In the genomic region with DNA sequence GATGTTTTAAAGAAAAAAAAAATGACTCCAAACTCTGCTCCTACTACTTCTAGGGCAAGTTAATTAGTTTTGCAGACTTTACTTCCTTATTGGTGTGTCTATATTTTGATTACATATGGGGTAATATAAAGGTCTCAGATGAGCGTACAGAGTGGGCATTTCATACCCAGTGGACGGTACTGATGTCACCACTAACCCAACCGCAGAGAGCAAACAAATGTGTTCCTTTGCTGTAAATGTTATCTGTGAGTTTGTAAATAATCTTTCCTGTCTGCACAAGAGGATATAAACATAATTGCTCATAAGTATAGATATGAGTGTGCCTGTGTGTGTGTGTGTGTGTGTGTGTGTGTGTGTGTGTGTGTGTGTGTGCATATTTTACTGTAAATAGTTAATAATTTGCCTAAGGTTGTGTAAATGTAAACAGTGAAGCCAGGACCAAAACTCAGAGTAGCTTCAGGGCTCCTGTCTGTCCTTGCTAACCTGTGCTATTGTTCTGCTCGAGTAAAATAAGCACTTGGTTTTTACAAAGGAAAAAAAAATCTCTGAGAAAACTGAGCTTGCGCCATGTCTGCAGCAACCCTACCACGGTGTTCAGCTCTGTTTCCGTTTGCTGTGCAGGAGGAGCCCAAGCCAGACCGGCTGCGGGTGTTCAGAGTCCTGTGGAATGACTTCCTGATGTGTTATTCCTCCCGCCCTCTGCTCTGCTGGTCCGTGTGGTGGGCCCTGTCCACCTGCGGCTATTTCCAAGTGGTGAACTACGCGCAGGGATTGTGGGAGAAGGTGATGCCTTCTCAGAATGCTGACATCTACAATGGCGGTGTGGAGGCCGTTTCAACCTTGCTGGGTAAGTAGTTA, we compare ENCODE assay signal across 19 mouse cellular contexts. TPM values are rescaled to one million over a fixed set of nuclear protein-coding genes. Genes with fewer than 3 reads are reported as not detected.
A peak's percentile ranks its signal among the peaks of the same experiment; 100 is the strongest.
DNase-seq lines count a peak whose midpoint lies in the region; ATAC-seq and TF ChIP-seq lines count a peak whose summit lies in the region.
"Had no signal": no experiment of that assay in that cellular context is flagged by ENCODE, and none has a peak within 500 bp of the region (broad histone marks: within the 10 kb centered on the region; RNA-seq: fewer than 3 reads in every experiment).

No protein-coding gene starts in this region.

- no peak for TF ChIP-seq POLR2A in small intestine, adult 2 months (IDR thresholded peaks at IDR 0.05; ENCODE audit: low read depth, low read length)

- H3K9me3 ChIP-seq in E14TG2a.4 (ENCODE audit: low read length) = no peaks in the 10 kb centered on the region
- H3K9me3 ChIP-seq in intestine, embryonic 16.5 days (ENCODE audit: control insufficient read depth, low read length) = no peaks in the 10 kb centered on the region
- H3K9me3 ChIP-seq in forebrain, embryonic 15.5 days = no peaks in the 10 kb centered on the region
- H3K9me3 ChIP-seq: forebrain, embryonic 13.5 days; hindbrain, embryonic 13.5 days; limb, embryonic 12.5 days; midbrain, embryonic 10.5 days; neural tube, embryonic 12.5 days had no signal

- ATAC-seq in intestine, embryonic 16.5 days = peak; percentile 84
- ATAC-seq in forebrain, embryonic 15.5 days (replicated peaks) = no peak
- ATAC-seq: Patski had no signal

- peak overlapping the region; percentile 34 for H3K27ac ChIP-seq in intestine, embryonic 16.5 days (ENCODE audit: low read length)
- H3K27ac ChIP-seq in small intestine, adult 2 months (ENCODE audit: insufficient read depth, low read depth, low read length) = peak overlapping the region; percentile 24
- H3K27ac ChIP-seq in forebrain, embryonic 15.5 days (replicated peaks) = no peak overlapping the region
- H3K27ac ChIP-seq: forebrain, embryonic 13.5 days; hindbrain, embryonic 13.5 days; limb, embryonic 12.5 days; midbrain, embryonic 10.5 days; neural tube, embryonic 12.5 days had no signal

- WGBS in intestine, embryonic 16.5 days = 65% methylated on average over 16 of the region's 16 CpGs
- WGBS in small intestine, adult 2 months = 32% methylated on average over 16 of the region's 16 CpGs
- 90% methylated on average over 16 of the region's 16 CpGs for WGBS in forebrain, embryonic 15.5 days

- peak; percentile 13 for DNase-seq in kidney, postnatal 10 days
- no peak for DNase-seq in kidney, adult 11 months
- DNase-seq in retina, postnatal 1 day = no peak
- DNase-seq: B cell, adult 2 months; cerebellum, adult 9-10 months; gastrocnemius, postnatal 25 days; heart, postnatal 10 days; kidney, adult 18-20 months; thymus, postnatal 4 days had no signal

- no peaks in the 10 kb centered on the region; the same call in 1 of the 2 replicates for H3K4me1 ChIP-seq in E14TG2a.4 (replicated peaks; ENCODE audit: low read depth, low read length)
- no peaks in the 10 kb centered on the region for H3K4me1 ChIP-seq in intestine, embryonic 16.5 days (ENCODE audit: control insufficient read depth, insufficient read depth, low read length)
- H3K4me1 ChIP-seq in small intestine, adult 2 months (ENCODE audit: control insufficient read depth, insufficient read depth, insufficient read length, low read length) = peaks cover 7% of the 10 kb centered on the region
- H3K4me1 ChIP-seq in forebrain, embryonic 15.5 days = no peaks in the 10 kb centered on the region
- H3K4me1 ChIP-seq: forebrain, embryonic 13.5 days; hindbrain, embryonic 13.5 days; limb, embryonic 12.5 days; midbrain, embryonic 10.5 days; neural tube, embryonic 12.5 days had no signal

- H3K9ac ChIP-seq in intestine, embryonic 16.5 days (ENCODE audit: low read depth, low read length) = no peak overlapping the region
- H3K9ac ChIP-seq in forebrain, embryonic 15.5 days (replicated peaks) = no peak overlapping the region
- H3K9ac ChIP-seq: forebrain, embryonic 13.5 days; hindbrain, embryonic 13.5 days; limb, embryonic 12.5 days; neural tube, embryonic 12.5 days had no signal

- peaks cover 93% of the 10 kb centered on the region for H3K36me3 ChIP-seq in E14TG2a.4 (ENCODE audit: insufficient read depth, low read length)
- H3K36me3 ChIP-seq in intestine, embryonic 16.5 days (ENCODE audit: control insufficient read depth, insufficient read depth, low read length) = peaks cover 9% of the 10 kb centered on the region
- H3K36me3 ChIP-seq in small intestine, adult 2 months (ENCODE audit: control insufficient read depth, insufficient read depth, low read length) = peaks cover 28% of the 10 kb centered on the region
- 0 out of 2 replicates have a peak, but pooled peaks cover 8% of the 10 kb centered on the region for H3K36me3 ChIP-seq in forebrain, embryonic 15.5 days

- no peaks in the 10 kb centered on the region for H3K27me3 ChIP-seq in E14TG2a.4 (ENCODE audit: insufficient read depth, low read length)
- no peaks in the 10 kb centered on the region for H3K27me3 ChIP-seq in intestine, embryonic 16.5 days (replicated peaks; ENCODE audit: control insufficient read depth, insufficient read depth, low read length)
- no peaks in the 10 kb centered on the region for H3K27me3 ChIP-seq in small intestine, adult 2 months (ENCODE audit: control insufficient read depth, insufficient read depth, low read length)
- no peaks in the 10 kb centered on the region for H3K27me3 ChIP-seq in forebrain, embryonic 15.5 days
- H3K27me3 ChIP-seq: forebrain, embryonic 13.5 days; hindbrain, embryonic 13.5 days; limb, embryonic 12.5 days; neural tube, embryonic 12.5 days; Patski had no signal

- H3K4me2 ChIP-seq in intestine, embryonic 16.5 days (ENCODE audit: low read depth, low read length) = peak overlapping the region; percentile 1; the same call in 1 of the 2 replicates
- H3K4me2 ChIP-seq in forebrain, embryonic 15.5 days (replicated peaks) = no peak overlapping the region
- H3K4me2 ChIP-seq: forebrain, embryonic 13.5 days; hindbrain, embryonic 13.5 days; limb, embryonic 12.5 days; neural tube, embryonic 12.5 days had no signal

- peak overlapping the region; percentile 43; the same call in 1 of the 2 replicates for H3K4me3 ChIP-seq in E14TG2a.4 (replicated peaks; ENCODE audit: low read length)
- H3K4me3 ChIP-seq in intestine, embryonic 16.5 days (ENCODE audit: low read length) = no peak overlapping the region
- H3K4me3 ChIP-seq in small intestine, adult 2 months (ENCODE audit: low read depth, low read length) = peak overlapping the region; percentile 9
- H3K4me3 ChIP-seq in forebrain, embryonic 15.5 days = no peak overlapping the region
- H3K4me3 ChIP-seq: forebrain, embryonic 13.5 days; hindbrain, embryonic 13.5 days; limb, embryonic 12.5 days; midbrain, embryonic 10.5 days; neural tube, embryonic 12.5 days had no signal

- no peak for TF ChIP-seq CTCF in E14TG2a.4 (conservative IDR thresholded peaks at IDR 0.05; ENCODE audit: low read length)
- no peak for TF ChIP-seq CTCF in small intestine, adult 2 months (IDR thresholded peaks at IDR 0.05; ENCODE audit: extremely low read depth, insufficient read length, insufficient replicate concordance, low read depth, low read length)

RNA-seq across cellular contexts. Expression of a gene that starts 11.6 kb away (rescaled TPM):
- 10.9 and 11.3 TPM in 2 replicates for polyA plus RNA-seq in intestine, embryonic 16.5 days (2015; fragmentation: Nextera tagmentation; extraction: Ambion mirVana)
- polyA plus RNA-seq in small intestine, adult 2 months (2012; rRNA removed) = 7.2 and 7.4 TPM in 2 replicates
- 6.9 and 7.2 TPM in 2 replicates for polyA plus RNA-seq in forebrain, embryonic 15.5 days (2015; fragmentation: Nextera tagmentation; extraction: Ambion mirVana)

RNA-seq across cellular contexts. Expression of a gene that starts 15.0 kb away (rescaled TPM):
- 8.1 and 8.6 TPM in 2 replicates for polyA plus RNA-seq in intestine, embryonic 16.5 days (2015; fragmentation: Nextera tagmentation; extraction: Ambion mirVana)
- polyA plus RNA-seq in small intestine, adult 2 months (2012; rRNA removed) = 0.51 and 1.4 TPM in 2 replicates
- 21.7 and 22.3 TPM in 2 replicates for polyA plus RNA-seq in forebrain, embryonic 15.5 days (2015; fragmentation: Nextera tagmentation; extraction: Ambion mirVana)

RNA-seq across cellular contexts. Expression of a gene that starts 43.5 kb away (rescaled TPM):
- 30.8 and 31.8 TPM in 2 replicates for polyA plus RNA-seq in intestine, embryonic 16.5 days (2015; fragmentation: Nextera tagmentation; extraction: Ambion mirVana)
- 1.6 and 1.9 TPM in 2 replicates for polyA plus RNA-seq in small intestine, adult 2 months (2012; rRNA removed)
- polyA plus RNA-seq in forebrain, embryonic 15.5 days (2015; fragmentation: Nextera tagmentation; extraction: Ambion mirVana) = 41.6 and 42.4 TPM in 2 replicates

RNA-seq across cellular contexts. Expression of a gene that starts 46.9 kb away (rescaled TPM):
- polyA plus RNA-seq in intestine, embryonic 16.5 days (2015; fragmentation: Nextera tagmentation; extraction: Ambion mirVana) = 24.9 and 26.8 TPM in 2 replicates
- polyA plus RNA-seq in small intestine, adult 2 months (2012; rRNA removed) = 0.86 and 1.1 TPM in 2 replicates
- polyA plus RNA-seq in forebrain, embryonic 15.5 days (2015; fragmentation: Nextera tagmentation; extraction: Ambion mirVana) = 29.1 and 32.0 TPM in 2 replicates

Comparison
In these comparisons a context has a peak if more than half of its experiments do, and no peak if none do; other contexts are left out.
1. H3K4me3 ChIP-seq: peak in E14TG2a.4 (single experiment) and small intestine, adult 2 months (single experiment); none in intestine, embryonic 16.5 days (single experiment) and forebrain, embryonic 15.5 days (single experiment).
2. RNA of a gene that starts 43.5 kb away (polyA plus RNA-seq): 41.6 to 42.4 TPM in forebrain, embryonic 15.5 days and 30.8 to 31.8 TPM in intestine, embryonic 16.5 days; 1.6 to 1.9 TPM in small intestine, adult 2 months; every median in the first group is over 10 times any median in the second.